Mouse (Mus musculus) neural tube, embryonic 11.5 days (tissue): ENCODE measurements around the gene Npas3. TPM values are rescaled to one million over a fixed set of nuclear protein-coding genes. Genes with fewer than 3 reads are reported as not detected.

Source experiments
- ATAC-seq: fragments of 200-750 bp; cut with Nextera tagmentation; 2 replicates; pipeline ENCODE4 v1.8.0; 2017; ENCODE audit warnings: moderate number of reproducible peaks, mild to moderate bottlenecking, moderate TSS enrichment, moderate library complexity; ENCODE audit not compliant: insufficient read depth, low FRiP score, low TSS enrichment
- DNase-seq: peaks from one replicate; pipeline ENCODE4 v3.0.0-alpha.2; 2015; ENCODE audit warnings: low spot score
- H3K27ac ChIP-seq: fragments of 300-500 bp; sonication (generic); 2 replicates; pipeline ENCODE4 v1.5.1; 2014; ENCODE audit warnings: low read depth, mild to moderate bottlenecking, low read length
- H3K27me3 ChIP-seq: fragments of 300-500 bp; sonication (generic); 2 replicates; pipeline ENCODE4 v1.6.1; 2014; ENCODE audit warnings: mild to moderate bottlenecking, low read length, mixed read lengths; ENCODE audit not compliant: control insufficient read depth, insufficient read depth
- H3K36me3 ChIP-seq: fragments of 300-500 bp; sonication (generic); 2 replicates; pipeline ENCODE4 v1.6.1; 2014; ENCODE audit warnings: mild to moderate bottlenecking, low read length, moderate library complexity, mixed read lengths; ENCODE audit not compliant: control insufficient read depth, insufficient read depth
- H3K4me1 ChIP-seq: fragments of 300-500 bp; sonication (generic); 2 replicates; pipeline ENCODE4 v1.6.1; 2014; ENCODE audit warnings: low read length, mixed read lengths; ENCODE audit not compliant: control insufficient read depth, insufficient read depth
- H3K4me2 ChIP-seq: fragments of 300-500 bp; sonication (generic); 2 replicates; pipeline ENCODE4 v1.6.1; 2014; ENCODE audit warnings: low read depth, mild to moderate bottlenecking, moderate library complexity
- H3K4me3 ChIP-seq: fragments of 300-500 bp; sonication (generic); 2 replicates; pipeline ENCODE4 v1.5.1; 2014; ENCODE audit warnings: low read depth, low read length
- H3K9ac ChIP-seq: fragments of 300-500 bp; sonication (generic); 2 replicates; pipeline ENCODE4 v1.6.1; 2014; ENCODE audit warnings: mild to moderate bottlenecking, low read length
- H3K9me3 ChIP-seq: fragments of 300-500 bp; sonication (generic); 2 replicates; pipeline ENCODE4 v1.6.1; 2016; ENCODE audit warnings: low read length; ENCODE audit not compliant: control insufficient read depth
- WGBS: fragments of 180-500 bp; shearing (Covaris S2); extraction: QIAGEN DNeasy Blood & Tissue Kit; methylation state at CpG from one replicate; pipeline ENCODE4 v1.1.7; 2014; 5-methylcytosine and 5-hydroxymethylcytosine counted together
- polyA plus RNA-seq: library from polyadenylated mRNA; unstranded; fragments of >200 nt; fragmentation: Nextera tagmentation; extraction: Ambion mirVana; gene quantifications from 2 replicates; pipeline ENCODE4 v1.2.1, GENCODE M21; 2014

Gene Npas3
- polyA plus RNA-seq, 1 experiment from 2014 or later = 18.0 TPM

DNA sequence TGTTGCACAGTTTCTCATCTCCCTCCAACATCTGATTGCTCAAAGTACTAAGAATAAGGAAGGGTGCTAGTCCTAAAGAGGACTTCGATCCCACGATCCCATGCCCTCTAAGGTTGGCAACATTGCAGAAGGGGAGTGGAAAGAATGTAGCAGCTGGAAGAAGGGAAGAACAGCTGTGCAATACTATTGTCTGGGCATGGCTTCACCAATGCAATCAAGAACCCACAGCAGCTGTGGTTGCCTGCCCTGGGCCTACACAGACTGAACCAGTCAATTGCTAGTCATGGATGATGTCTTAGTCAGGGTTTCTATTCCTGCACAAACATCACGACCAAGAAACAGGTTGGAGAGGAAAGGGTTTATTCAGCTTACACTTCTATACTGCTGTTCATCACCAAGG, 53.7 kb downstream of the Npas3 start:
- ATAC-seq = no peak
- no peak overlapping the region for H3K4me3 ChIP-seq
- H3K9me3 ChIP-seq = no peaks in the 10 kb centered on the region
- no peaks in the 10 kb centered on the region for H3K4me1 ChIP-seq
- H3K27me3 ChIP-seq = no peaks in the 10 kb centered on the region
- DNase-seq = no peak
- 95% methylated on average over 3 of the region's 3 CpGs for WGBS
- H3K9ac ChIP-seq = no peak overlapping the region
- H3K27ac ChIP-seq = no peak overlapping the region
- no peaks in the 10 kb centered on the region for H3K36me3 ChIP-seq
- no peak overlapping the region for H3K4me2 ChIP-seq

DNA sequence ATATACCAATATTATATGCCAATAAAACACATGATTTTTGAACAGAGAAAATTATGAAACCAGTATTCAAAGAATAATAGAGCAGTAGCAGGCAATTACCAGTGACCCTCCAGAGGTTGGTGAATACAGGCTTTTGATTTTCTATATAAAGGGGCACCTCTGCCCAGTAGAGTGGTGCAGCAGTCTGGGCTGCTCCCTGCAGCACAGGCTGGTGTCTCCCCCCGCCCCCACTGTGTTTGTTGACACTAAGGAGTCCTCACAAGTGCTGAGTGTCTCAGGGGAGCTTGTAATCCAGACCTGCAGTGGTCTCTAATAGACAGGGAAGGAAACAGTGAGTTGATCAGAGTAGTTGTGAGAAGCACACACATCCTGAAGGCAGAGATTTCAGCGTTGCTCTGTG, 68.2 kb downstream of the Npas3 start:
- Histone ChIP-seq H3K36me3 (no peaks in the 10 kb centered on the region), H3K27me3 (no peaks in the 10 kb centered on the region), H3K9ac (no peak overlapping the region), H3K4me1 (peaks cover 12% of the 10 kb centered on the region; the same call in 1 of the 2 replicates), H3K4me2 (no peak overlapping the region), H3K9me3 (no peaks in the 10 kb centered on the region), H3K27ac (no peak overlapping the region), H3K4me3 (no peak overlapping the region)
- ATAC-seq (no peak), DNase-seq (no peak)
- 51% methylated on average over 2 of the region's 2 CpGs for WGBS

DNA sequence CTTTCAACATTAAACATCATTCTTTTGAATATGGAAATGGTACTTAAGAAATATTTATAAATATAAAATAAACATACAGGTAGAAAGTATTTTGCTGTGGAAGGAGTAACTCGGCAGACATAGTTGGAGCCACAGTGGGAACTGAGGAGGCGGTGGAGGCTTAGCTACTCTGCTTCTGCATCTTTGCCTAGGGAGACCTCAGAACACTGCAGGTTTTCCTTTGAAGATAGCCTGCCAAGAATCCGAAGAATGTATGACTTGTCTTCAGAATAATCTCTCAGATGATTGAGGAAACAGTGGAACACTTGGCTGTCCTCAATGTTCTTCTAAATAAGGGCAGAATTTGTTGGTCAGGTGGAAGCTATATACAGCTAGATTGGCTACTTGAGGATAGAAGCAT, 69.3 kb downstream of the Npas3 start:
- 70% methylated on average over 3 of the region's 3 CpGs for WGBS
- no peak for DNase-seq
- Histone ChIP-seq H3K4me1 (peaks cover 12% of the 10 kb centered on the region; the same call in 1 of the 2 replicates), H3K27me3 (no peaks in the 10 kb centered on the region), H3K4me2 (no peak overlapping the region), H3K36me3 (no peaks in the 10 kb centered on the region), H3K4me3 (no peak overlapping the region), H3K9ac (no peak overlapping the region), H3K27ac (no peak overlapping the region), H3K9me3 (no peaks in the 10 kb centered on the region)
- ATAC-seq = no peak

DNA sequence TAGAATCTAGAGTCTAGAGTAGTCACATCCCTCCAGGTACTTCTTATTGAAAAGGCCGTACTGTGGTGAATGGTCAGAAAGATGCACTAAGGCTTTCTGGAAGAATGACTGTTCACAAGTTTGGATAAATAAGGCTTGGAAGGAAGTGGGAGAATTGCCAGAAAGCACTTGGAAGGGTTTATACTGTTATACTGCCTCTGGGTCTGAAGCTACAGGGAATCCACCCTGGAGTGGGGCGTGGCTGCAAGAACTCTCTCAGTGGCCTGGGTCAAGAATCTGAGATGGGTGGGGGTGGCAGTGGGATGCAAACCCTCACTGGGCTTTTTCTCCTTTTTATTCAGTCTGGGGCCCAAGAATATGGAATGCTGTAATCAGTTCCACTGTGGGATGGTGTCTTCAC, 72.0 kb downstream of the Npas3 start:
- 83% methylated on average over 2 of the region's 2 CpGs for WGBS
- Histone ChIP-seq H3K4me2 (no peak overlapping the region), H3K27ac (no peak overlapping the region), H3K9me3 (no peaks in the 10 kb centered on the region), H3K4me3 (no peak overlapping the region), H3K36me3 (no peaks in the 10 kb centered on the region), H3K27me3 (no peaks in the 10 kb centered on the region), H3K4me1 (peaks cover 12% of the 10 kb centered on the region; the same call in 1 of the 2 replicates), H3K9ac (no peak overlapping the region)
- ATAC-seq = no peak
- no peak for DNase-seq

DNA sequence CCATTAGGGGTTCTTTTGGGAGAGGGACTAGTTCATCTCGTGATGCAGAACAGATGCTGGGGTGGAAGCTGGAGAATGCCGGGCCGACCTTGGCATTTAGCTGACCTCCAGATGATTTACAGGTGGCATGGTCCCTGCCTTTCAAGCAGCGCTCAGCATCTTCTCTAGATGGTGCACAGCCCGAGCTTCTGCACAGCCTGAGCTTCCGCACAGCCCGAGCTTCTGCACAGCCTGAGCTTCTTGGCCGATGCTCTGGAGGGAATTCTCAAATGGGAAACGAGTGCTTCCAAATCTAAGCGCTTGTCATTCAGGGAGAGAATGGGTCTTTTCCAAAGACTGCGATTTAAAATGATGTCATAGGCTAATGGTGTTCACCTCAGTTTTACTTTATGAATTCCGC, 72.5 kb downstream of the Npas3 start:
- H3K27ac ChIP-seq = no peak overlapping the region
- WGBS = 44% methylated on average over 12 of the region's 12 CpGs
- H3K9ac ChIP-seq = no peak overlapping the region
- no peak for ATAC-seq
- no peak overlapping the region for H3K4me2 ChIP-seq
- no peak overlapping the region for H3K4me3 ChIP-seq
- H3K9me3 ChIP-seq = no peaks in the 10 kb centered on the region
- no peaks in the 10 kb centered on the region for H3K27me3 ChIP-seq
- peaks cover 12% of the 10 kb centered on the region; the same call in 1 of the 2 replicates for H3K4me1 ChIP-seq
- no peaks in the 10 kb centered on the region for H3K36me3 ChIP-seq
- no peak for DNase-seq

DNA sequence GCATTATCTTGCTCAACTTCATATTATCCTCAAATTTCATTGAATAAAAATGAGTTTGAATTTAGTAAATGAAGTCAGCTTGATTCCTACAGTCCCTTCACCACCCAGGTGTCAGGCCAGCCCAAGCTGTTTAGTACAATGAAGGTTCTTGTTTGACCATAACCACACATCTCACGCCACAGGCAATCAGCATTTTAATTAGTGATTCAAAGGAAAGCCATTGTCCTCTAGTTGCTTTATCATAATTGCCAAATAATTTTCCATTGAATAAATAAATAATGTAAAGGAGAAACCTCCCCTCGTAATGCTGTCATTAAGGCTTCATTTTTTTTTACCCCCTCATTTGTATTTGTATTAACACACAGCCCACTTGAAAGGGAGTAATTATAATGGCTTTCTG, 73.5 kb downstream of the Npas3 start:
- Histone ChIP-seq H3K36me3 (no peaks in the 10 kb centered on the region), H3K4me3 (no peak overlapping the region), H3K4me1 (peaks cover 9% of the 10 kb centered on the region; the same call in 1 of the 2 replicates), H3K9ac (no peak overlapping the region), H3K27ac (no peak overlapping the region), H3K9me3 (no peaks in the 10 kb centered on the region), H3K4me2 (no peak overlapping the region), H3K27me3 (no peaks in the 10 kb centered on the region)
- ATAC-seq = no peak
- DNase-seq = no peak
- WGBS = 65% methylated on average over 2 of the region's 2 CpGs

DNA sequence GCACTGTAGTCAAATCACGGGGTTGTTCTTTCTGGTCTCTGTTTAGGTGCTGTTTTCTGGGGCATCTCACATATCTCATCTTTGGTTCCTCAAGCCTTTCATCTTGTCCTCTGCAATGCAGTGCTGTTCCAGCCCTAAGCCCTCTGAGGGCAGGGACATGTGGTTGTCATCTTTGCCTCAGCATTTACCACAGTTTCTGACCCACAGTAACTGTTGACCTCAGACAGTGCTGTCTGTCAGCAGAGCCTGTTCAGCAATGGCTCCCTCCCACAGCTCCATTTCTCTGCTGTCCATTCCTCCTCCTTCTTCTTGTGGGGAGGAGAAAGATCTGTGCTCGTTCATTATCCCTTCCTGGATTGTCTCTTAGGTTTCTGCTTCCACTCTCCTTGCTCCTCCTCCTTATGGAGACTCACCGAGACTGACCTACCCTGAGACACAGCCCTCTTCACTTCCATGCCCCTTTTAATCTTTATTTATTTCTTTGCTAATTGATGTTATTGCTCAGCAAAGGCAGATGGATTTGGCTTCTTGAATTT, 79.2 kb downstream of the Npas3 start:
- Histone ChIP-seq H3K4me3 (no peak overlapping the region), H3K9me3 (no peaks in the 10 kb centered on the region), H3K9ac (no peak overlapping the region), H3K27me3 (no peaks in the 10 kb centered on the region), H3K27ac (no peak overlapping the region), H3K36me3 (no peaks in the 10 kb centered on the region), H3K4me2 (no peak overlapping the region), H3K4me1 (peaks cover 7% of the 10 kb centered on the region)
- no peak for ATAC-seq
- WGBS = 39% methylated on average over 3 of the region's 3 CpGs
- no peak for DNase-seq

DNA sequence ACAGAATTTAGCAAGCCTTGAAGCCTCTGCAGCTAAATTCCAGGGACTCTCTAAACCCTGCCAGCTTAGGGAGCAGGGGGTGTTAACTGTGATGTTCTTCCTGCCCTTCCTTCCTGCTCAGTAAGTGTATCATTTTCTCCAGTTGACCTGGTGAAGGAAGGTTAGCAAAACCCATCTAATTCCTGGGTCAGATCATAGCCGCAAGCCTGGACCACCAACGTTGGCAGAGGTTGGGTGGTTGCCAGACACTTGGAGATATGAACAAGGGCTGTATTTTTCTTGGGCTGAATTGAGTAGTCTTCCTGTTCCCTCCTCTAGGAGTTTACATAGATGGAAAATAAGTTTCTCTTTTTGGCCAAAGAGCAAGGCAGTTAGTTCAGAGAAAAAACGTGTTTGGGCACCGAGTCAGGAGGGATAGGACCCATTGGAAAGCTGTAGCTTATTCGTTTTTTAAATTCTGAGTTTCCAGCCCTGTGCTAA, 79.8 kb downstream of the Npas3 start:
- DNase-seq (peak; percentile 45), ATAC-seq (no peak)
- no peaks in the 10 kb centered on the region for H3K27me3 ChIP-seq
- H3K4me3 ChIP-seq = no peak overlapping the region
- H3K4me2 ChIP-seq = no peak overlapping the region
- no peaks in the 10 kb centered on the region for H3K9me3 ChIP-seq
- H3K9ac ChIP-seq = no peak overlapping the region
- H3K36me3 ChIP-seq = no peaks in the 10 kb centered on the region
- H3K27ac ChIP-seq = no peak overlapping the region
- WGBS = 46% methylated on average over 5 of the region's 5 CpGs
- H3K4me1 ChIP-seq = peaks cover 7% of the 10 kb centered on the region

DNA sequence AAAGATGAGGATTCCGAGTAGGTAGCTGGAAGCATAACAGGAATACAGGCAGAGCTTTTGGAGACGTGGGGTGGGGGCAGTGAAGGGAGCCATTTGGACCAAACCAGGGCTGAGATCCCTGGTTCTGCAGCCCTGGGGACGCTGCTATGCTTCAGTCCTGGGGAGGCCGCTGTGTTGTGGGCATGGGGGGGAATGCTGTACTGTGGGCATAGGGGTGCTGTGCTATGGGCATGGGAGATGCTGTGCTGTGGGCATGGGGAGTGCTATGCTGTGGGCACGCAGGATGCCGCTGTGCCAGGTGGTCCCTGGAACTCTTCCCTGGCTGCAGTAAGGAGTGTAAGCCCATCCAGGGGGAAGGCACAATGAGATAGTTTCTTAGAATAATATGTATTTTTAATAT, 81.7 kb downstream of the Npas3 start:
- Histone ChIP-seq H3K4me3 (no peak overlapping the region), H3K9ac (no peak overlapping the region), H3K27ac (no peak overlapping the region), H3K36me3 (no peaks in the 10 kb centered on the region), H3K4me1 (peaks cover 7% of the 10 kb centered on the region), H3K27me3 (no peaks in the 10 kb centered on the region), H3K9me3 (no peaks in the 10 kb centered on the region), H3K4me2 (no peak overlapping the region)
- WGBS = 85% methylated on average over 6 of the region's 6 CpGs
- DNase-seq (no peak), ATAC-seq (no peak)
